Mouse (Mus musculus) urinary bladder, postnatal 25 days (tissue): ENCODE results near the gene Ttll7.

Experiments used
- DNase-seq: peaks from one replicate; pipeline ENCODE4 v3.0.0; 2022; ENCODE audit warnings: low spot score

Ttll7 gene

DNA sequence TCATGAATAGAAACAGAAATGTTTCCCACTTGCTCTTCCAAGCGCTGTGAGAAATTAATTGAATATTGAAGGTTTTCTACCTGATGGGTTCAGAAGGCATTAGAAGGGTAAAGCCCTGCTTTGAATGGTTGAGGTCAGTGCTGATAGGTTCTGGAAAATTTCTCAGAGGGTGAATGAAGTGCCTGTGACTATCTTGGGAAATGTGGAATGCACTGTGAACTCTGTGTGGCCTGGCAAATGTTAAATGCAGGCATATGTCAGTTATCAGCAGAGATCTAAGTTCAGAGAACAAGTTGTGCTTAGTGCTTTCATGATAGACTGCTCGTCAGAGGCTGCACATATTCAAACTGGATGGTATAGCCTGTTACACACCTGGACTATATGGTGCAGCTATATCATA, 147.0 kb downstream of the Ttll7 start:
- DNase-seq: no peak

DNA sequence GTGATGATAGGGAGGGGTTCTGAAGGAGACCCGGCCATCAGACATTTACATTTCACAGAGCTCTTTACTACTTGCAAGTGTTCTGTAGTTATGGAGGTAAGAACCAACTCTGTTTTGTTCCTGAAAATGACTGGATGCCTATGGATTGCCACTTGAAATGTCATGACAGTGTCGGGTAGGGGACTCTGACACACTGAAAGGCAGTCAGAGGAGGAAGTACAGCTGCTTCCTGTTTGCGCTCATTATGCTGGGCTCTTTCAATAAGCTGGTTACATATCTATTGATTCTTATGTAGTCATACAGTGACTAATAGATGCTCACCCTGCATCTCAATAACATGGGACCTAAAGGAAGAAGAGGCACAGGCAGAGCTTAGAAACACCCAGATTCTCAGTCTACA, 148.8 kb downstream of the Ttll7 start:
- no peak for DNase-seq

DNA sequence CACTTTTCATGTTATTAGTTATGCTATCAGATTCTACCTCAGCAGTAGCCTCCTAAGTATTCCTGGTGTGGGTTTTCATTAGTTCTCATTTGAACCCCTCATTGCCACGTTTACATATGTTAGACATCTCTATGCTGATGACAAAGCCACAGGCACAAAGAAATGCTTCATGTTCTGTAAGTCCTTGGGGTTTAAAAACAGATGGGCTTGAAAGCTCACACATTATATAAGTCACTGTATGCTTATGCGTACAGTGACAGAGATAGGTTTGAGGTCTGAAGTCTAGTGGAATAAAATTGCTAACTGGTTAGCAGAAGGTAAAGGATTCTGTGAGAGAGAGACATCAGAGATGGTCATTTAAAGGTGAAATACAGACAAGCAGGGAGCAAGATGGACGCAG, 149.4 kb downstream of the Ttll7 start:
- DNase-seq: no peak

DNA sequence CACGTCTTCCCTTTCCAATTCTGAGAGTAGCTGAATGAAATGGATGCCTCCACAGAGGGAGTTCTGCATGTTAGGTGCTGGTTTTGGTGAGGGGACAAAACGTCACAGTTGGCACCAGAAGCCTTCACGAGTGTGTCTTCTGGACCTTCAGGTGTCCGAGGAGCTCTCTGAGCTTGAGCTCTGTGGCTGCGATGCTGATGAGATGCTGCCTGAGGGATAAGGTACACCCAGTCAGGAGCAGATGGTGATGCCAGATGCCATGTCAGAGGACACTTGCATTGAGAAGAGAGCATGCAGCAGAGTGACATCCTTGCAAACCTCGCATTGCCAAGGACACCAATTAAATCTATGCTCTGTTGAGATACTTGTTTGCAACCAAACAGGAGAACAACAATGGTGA, 164.3 kb downstream of the Ttll7 start:
- no peak for DNase-seq

DNA sequence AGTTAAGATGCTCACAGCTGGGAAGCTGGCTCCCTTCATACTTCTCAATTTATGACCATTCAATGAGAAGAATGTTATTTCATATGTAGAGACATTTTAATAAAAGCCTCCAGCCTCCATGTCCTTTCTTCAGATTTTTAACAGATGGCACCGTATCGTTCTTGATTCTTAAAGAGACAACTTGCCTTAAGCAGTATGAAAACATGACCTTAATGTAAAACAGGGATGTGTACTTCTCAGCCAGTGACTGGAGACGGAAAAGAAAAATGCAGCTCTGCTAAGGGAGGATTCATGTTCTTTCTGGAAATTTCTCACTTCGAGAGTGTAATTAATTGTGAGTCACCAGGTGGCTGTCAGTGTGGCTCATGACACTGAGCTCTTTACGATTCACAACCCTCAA, 167.3 kb downstream of the Ttll7 start:
- DNase-seq: no peak

DNA sequence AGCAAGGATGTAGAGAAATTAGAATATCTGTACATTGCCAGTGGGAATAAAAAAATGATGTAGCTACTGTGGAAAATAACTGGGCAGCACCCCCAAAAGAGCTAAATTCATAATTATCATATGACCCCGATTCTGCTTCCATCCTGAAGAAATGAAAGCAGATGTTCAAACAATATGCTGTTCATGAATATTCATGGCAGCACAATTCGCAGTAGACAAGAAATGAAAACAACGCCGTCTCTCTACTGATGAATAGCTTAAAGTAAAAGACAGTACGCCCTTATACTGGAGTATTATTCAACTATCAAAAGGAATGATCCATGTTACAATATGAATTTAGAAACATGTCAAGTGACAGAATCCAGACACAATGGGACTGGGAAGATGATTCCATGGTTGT, 174.1 kb downstream of the Ttll7 start:
- no peak for DNase-seq

DNA sequence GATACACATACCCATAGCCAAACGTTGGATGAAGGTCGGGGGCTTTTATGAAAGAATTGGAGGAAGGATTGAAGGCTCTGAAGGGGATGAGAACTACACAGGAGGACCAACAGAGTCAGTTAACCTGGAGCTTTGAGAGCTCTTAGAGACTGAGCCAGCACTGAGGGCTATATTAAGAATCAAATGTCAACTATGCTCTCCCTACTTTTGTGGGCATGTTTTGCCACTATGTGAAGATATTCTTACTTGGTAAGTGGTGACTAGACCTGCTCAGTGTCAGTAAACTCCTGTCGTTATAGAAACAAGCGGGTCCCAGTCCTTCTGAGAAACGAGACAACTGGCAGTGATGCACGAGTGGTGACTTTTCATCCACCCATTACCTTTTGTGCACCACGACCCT, 176.2 kb downstream of the Ttll7 start:
- no peak for DNase-seq

DNA sequence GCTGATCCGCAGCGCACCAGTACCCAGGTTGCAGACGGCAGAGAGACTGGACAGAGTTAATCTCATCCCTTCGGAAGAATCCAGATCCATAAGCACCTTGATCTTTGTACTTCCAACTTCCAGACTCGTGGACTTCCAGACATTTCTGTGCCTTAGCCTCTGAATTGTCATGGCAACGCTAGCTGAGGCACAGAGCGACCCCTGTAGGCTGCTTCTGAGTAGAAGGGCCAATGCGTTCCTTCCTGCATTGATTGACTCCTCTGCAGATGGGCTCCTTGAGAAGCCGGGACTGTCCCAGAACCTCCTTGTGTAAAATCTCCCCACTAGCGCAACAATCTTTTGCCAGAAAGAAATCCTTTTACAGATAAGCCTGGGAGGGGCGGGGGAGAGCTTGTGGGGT, 177.6 kb downstream of the Ttll7 start:
- no peak for DNase-seq

DNA sequence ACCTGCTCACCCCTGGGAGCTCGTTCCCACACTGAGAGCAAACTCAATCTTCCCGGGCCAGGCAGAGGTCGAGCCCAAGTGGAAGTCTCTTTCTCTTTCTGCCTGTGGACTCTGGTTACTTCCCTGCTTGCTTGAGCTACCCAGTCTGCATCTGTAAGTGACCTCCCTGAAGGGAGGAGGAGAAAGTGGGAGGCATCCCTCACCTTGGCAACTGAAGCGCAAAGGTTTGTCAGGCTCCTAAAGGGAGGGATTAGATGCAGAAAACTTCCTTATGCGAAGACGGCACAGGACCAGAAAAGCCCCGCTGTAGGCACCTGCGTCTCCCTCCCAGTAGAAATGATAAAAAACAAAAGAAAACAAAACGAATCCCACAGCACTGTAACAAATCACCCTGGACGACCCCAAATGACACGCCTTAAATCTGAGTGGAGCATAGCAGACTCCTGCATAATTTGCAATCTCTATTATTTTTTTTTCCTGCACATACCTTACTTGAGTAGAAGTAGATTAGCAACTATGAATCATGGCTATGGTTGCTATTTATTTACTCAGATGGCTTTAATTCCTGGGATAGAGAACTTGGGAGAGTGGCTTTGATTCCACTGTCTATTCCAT, 178.2 kb downstream of the Ttll7 start:
- no peak for DNase-seq
